Comparison of ENCODE assay signal across 8 mouse cellular contexts in the genomic region with DNA sequence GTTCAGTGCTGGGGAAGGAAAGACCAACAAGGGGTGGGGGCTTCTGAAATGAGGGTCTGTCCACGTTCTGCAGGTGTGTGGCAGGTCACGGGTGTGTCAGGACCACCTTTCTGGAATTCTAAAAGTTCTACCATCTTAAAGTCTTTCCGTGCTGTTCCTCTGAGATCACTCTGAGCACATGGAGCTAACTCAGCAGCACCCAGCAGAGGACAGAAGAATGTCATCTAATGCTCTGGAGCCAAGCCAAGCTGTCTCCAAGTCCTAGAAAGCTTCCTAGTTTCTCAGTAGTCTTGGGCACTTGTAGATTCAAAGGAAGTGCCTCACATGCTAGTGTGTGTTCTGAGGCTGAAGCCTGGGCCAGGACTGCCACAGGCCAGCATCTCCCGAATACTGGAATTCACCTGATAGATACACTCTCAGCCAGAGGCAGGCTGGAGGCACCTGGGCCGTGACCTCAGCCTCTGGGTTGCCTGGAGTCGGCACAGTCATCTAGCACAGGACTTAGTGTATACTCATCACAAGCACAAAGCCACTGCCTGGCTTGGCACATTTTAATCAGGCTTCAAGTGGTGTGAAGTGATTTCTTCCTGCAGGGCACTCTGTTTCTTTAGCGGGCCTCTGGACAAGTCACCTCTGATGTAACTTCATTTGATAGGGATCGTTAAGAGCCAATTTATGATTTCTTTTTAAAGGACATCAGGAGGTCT. TPM values are rescaled to one million over a fixed set of nuclear protein-coding genes. Genes with fewer than 3 reads are reported as not detected.
DNase-seq lines count a peak whose midpoint lies in the region; ATAC-seq and TF ChIP-seq lines count a peak whose summit lies in the region.
"Had no signal": no experiment of that assay in that cellular context is flagged by ENCODE, and none has a peak within 500 bp of the region (broad histone marks: within the 10 kb centered on the region; RNA-seq: fewer than 3 reads in every experiment).

No protein-coding gene starts in this region.

- H3K4me1 ChIP-seq in neural tube, embryonic 15.5 days, result no peaks in the 10 kb centered on the region
- H3K4me1 ChIP-seq: neural tube, embryonic 12.5 days had no signal

- no peaks in the 10 kb centered on the region for H3K9me3 ChIP-seq in neural tube, embryonic 15.5 days (replicated peaks)
- H3K9me3 ChIP-seq: neural tube, embryonic 12.5 days had no signal

- no peak for DNase-seq in left cerebral cortex, adult 2 months (ENCODE audit: extremely low spot score in 1 of 2, low spot score in 2 of 2)
- DNase-seq in left cerebral cortex, adult 8-10 months (ENCODE audit: low spot score in 2 of 2), result no peak
- peak; percentile 32 for DNase-seq in Muller cell, postnatal 12 days (ENCODE audit: inconsistent ontology term)
- peak; percentile 74 to 77 for DNase-seq in heart, adult 18-20 months
- DNase-seq in layer of hippocampus, postnatal 14 days (ENCODE audit: low spot score in 2 of 2), result peak; percentile 42 to 71

- ATAC-seq in megakaryocyte progenitor cell, adult 5-6 weeks (replicated peaks; ENCODE audit: poor library complexity), result no peak
- no peak for ATAC-seq in neural tube, embryonic 15.5 days (ENCODE audit: low FRiP score)

- no peak overlapping the region for H3K4me2 ChIP-seq in neural tube, embryonic 15.5 days
- H3K4me2 ChIP-seq: neural tube, embryonic 12.5 days had no signal

- H3K27me3 ChIP-seq in neural tube, embryonic 15.5 days (replicated peaks), result no peaks in the 10 kb centered on the region
- H3K27me3 ChIP-seq: neural tube, embryonic 12.5 days had no signal

- peak; percentile 51 for TF ChIP-seq CTCF in left cerebral cortex, adult 2 months (IDR thresholded peaks at IDR 0.05)

- H3K27ac ChIP-seq in left cerebral cortex, adult 2 months, result no peak overlapping the region
- H3K27ac ChIP-seq in neural tube, embryonic 15.5 days (replicated peaks), result no peak overlapping the region; the same call in 1 of the 2 replicates
- H3K27ac ChIP-seq: neural tube, embryonic 12.5 days had no signal

- H3K4me3 ChIP-seq in left cerebral cortex, adult 2 months, result no peak overlapping the region
- no peak overlapping the region for H3K4me3 ChIP-seq in neural tube, embryonic 15.5 days (replicated peaks)
- H3K4me3 ChIP-seq: neural tube, embryonic 12.5 days had no signal

- H3K36me3 ChIP-seq in neural tube, embryonic 15.5 days, result peaks cover 25% of the 10 kb centered on the region

- WGBS in neural tube, embryonic 15.5 days, result 72% methylated on average over 8 of the region's 8 CpGs

- no peak overlapping the region for H3K9ac ChIP-seq in neural tube, embryonic 15.5 days (replicated peaks)
- H3K9ac ChIP-seq: neural tube, embryonic 12.5 days had no signal

- intact Hi-C loops in left cerebral cortex, adult 2 months (cut with DNase I), result no loop called here

RNA-seq across cellular contexts. Expression of gene Bri3, which starts 23.5 kb away (rescaled TPM):
- 10 to 100 TPM; 65.5 to 72.7 TPM for total RNA-seq in left cerebral cortex, adult 2 months (2021)
- total RNA-seq in left cerebral cortex, adult 8-10 months (2022), result 10 to 100 TPM; 63.5 to 74.4 (median 72.5) TPM
- total RNA-seq in heart, adult 18-20 months (2021), result 100 to 1,000 TPM; 149 to 160 TPM
- 10 to 100 TPM; 57.5 to 62.3 TPM for total RNA-seq in layer of hippocampus, postnatal 14 days (2021)
- total RNA-seq in megakaryocyte progenitor cell, adult 5-6 weeks (2015), result 23.8 and 25.6 TPM in 2 replicates
- total RNA-seq in megakaryocyte progenitor cell, adult 5-6 weeks (2017), result 7.8 and 15.5 TPM in 2 replicates
- polyA plus RNA-seq in neural tube, embryonic 15.5 days (2015; fragmentation: Nextera tagmentation; extraction: Ambion mirVana), result 91.9 and 106 TPM in 2 replicates

RNA-seq across cellular contexts. Expression of gene Tecpr1, which starts 44.3 kb away (rescaled TPM):
- total RNA-seq in left cerebral cortex, adult 2 months (2021), result 100 to 1,000 TPM in 1 of 2 experiments, 10 to 100 TPM in 1; 95.3 to 103 TPM
- total RNA-seq in left cerebral cortex, adult 8-10 months (2022), result 10 to 100 TPM; 88.3 to 96.5 (median 92.1) TPM
- 10 to 100 TPM; 27.1 to 27.3 TPM for total RNA-seq in heart, adult 18-20 months (2021)
- total RNA-seq in layer of hippocampus, postnatal 14 days (2021), result 100 to 1,000 TPM in 1 of 2 experiments, 10 to 100 TPM in 1; 94.5 to 104 TPM
- total RNA-seq in megakaryocyte progenitor cell, adult 5-6 weeks (2015), result 2.0 and 2.3 TPM in 2 replicates
- total RNA-seq in megakaryocyte progenitor cell, adult 5-6 weeks (2017), result 2.1 and 2.5 TPM in 2 replicates
- 40.3 and 42.6 TPM in 2 replicates for polyA plus RNA-seq in neural tube, embryonic 15.5 days (2015; fragmentation: Nextera tagmentation; extraction: Ambion mirVana)

Comparison
In these comparisons a context has a peak if more than half of its experiments do, and no peak if none do; other contexts are left out.
1. DNase-seq: peak in Muller cell, postnatal 12 days (single experiment), heart, adult 18-20 months (2 of 2) and layer of hippocampus, postnatal 14 days (2 of 2); none in left cerebral cortex, adult 2 months (0 of 2) and left cerebral cortex, adult 8-10 months (0 of 2).
2. RNA of gene Tecpr1, which starts 44.3 kb away (total RNA-seq): 94.5 to 104 TPM in layer of hippocampus, postnatal 14 days, 95.3 to 103 TPM in left cerebral cortex, adult 2 months, 88.3 to 96.5 TPM in left cerebral cortex, adult 8-10 months and 27.1 to 27.3 TPM in heart, adult 18-20 months; 2.0 to 2.5 TPM in megakaryocyte progenitor cell, adult 5-6 weeks; every median in the first group is over 4 times any median in the second.